Mouse (Mus musculus) stomach, postnatal 0 days (tissue): ENCODE data around the gene Rcc1.

ENCODE experiments used
- CTCF ChIP-seq: IDR thresholded peaks from 2 replicates; pipeline ENCODE4 v1.5.1; 2016; ENCODE audit warnings: antibody characterized with exemption, low read depth, mild to moderate bottlenecking, moderate library complexity
- EP300 ChIP-seq: optimal IDR thresholded peaks from 2 replicates; pipeline ENCODE3; 2016; ENCODE audit warnings: antibody characterized with exemption

DNA sequence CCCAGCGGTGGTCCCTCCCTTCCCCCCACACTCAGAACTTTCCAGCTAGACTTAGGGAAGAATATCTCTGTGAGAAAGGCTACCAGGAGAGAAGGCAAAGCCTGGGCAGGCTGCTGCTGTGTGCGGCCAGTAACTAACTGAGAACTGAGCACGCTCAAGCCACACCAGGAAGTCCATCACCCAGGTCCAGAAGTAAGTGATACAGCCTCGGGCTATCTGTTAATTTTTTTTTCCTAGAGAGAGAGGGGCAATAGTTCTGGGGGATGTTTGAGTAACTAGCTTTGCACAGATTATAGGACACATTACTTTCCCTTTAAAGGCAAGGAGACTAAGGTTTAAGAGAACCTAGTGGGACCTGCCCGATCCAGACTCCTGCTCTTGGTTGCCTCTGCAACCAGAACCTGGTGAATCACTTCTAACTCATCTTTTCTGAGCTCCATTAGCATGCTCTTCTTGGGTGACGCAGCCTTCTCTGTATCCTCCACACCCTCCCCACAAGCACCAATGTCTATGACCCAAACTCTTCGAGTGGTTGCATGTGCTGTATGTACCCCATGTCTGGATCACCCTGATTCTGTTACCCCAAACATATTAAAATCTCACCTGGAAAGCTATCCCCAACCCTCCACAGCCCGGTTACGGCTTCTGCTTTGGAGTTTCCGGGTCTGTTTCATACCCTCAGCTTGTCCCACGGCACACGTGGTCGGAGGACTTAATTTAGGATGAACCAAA, 8.8 kb downstream of the Rcc1 start:
- no peak for TF ChIP-seq CTCF
- TF ChIP-seq EP300: no peak
